Mouse (Mus musculus) midbrain, embryonic 15.5 days (tissue): Measurements from ENCODE around the gene Hadhb. TPM values are rescaled to one million over a fixed set of nuclear protein-coding genes. Genes with fewer than 3 reads are reported as not detected.

ENCODE experiments used
- ATAC-seq: fragments of 200-750 bp; cut with Nextera tagmentation; replicated peaks from 2 replicates; pipeline ENCODE4 v1.8.0; 2017; ENCODE audit warnings: moderate TSS enrichment
- H3K27ac ChIP-seq: fragments of 300-500 bp; sonication (generic); 2 replicates; pipeline ENCODE4 v1.5.1; 2015; ENCODE audit warnings: mild to moderate bottlenecking, inconsistent platforms
- H3K27me3 ChIP-seq: fragments of 300-500 bp; sonication (generic); replicated peaks from 2 replicates; pipeline ENCODE4 v1.6.1; 2015; ENCODE audit warnings: inconsistent platforms
- H3K36me3 ChIP-seq: fragments of 300-500 bp; sonication (generic); replicated peaks from 2 replicates; pipeline ENCODE4 v1.6.1; 2015; ENCODE audit warnings: inconsistent platforms
- H3K4me1 ChIP-seq: fragments of 300-500 bp; sonication (generic); 2 replicates; pipeline ENCODE4 v1.6.1; 2015; ENCODE audit warnings: inconsistent platforms
- H3K4me2 ChIP-seq: fragments of 300-500 bp; sonication (generic); 2 replicates; pipeline ENCODE4 v1.6.1; 2015; ENCODE audit warnings: inconsistent platforms, mild to moderate bottlenecking, moderate library complexity
- H3K4me3 ChIP-seq: fragments of 300-500 bp; sonication (generic); 2 replicates; pipeline ENCODE4 v1.5.1; 2015; ENCODE audit warnings: mild to moderate bottlenecking, inconsistent platforms
- H3K9ac ChIP-seq: fragments of 300-500 bp; sonication (generic); 2 replicates; pipeline ENCODE4 v1.6.1; 2015; ENCODE audit warnings: mild to moderate bottlenecking, inconsistent platforms
- H3K9me3 ChIP-seq: fragments of 300-500 bp; sonication (generic); 2 replicates; pipeline ENCODE4 v1.6.1; 2016; ENCODE audit warnings: inconsistent platforms
- WGBS: fragments of 180-500 bp; shearing (Covaris S2); methylation state at CpG from one replicate; pipeline ENCODE4 v1.1.7; 2015; ENCODE audit warnings: mixed read lengths; 5-methylcytosine and 5-hydroxymethylcytosine counted together
- polyA plus RNA-seq: library from polyadenylated mRNA; unstranded; fragments of >200 nt; fragmentation: Nextera tagmentation; extraction: Ambion mirVana; gene quantifications from 2 replicates; pipeline ENCODE4 v1.2.1, GENCODE M21; 2015

The Hadhb gene
- polyA plus RNA-seq, 1 experiment from 2014 or later = 49.6 TPM

DNA sequence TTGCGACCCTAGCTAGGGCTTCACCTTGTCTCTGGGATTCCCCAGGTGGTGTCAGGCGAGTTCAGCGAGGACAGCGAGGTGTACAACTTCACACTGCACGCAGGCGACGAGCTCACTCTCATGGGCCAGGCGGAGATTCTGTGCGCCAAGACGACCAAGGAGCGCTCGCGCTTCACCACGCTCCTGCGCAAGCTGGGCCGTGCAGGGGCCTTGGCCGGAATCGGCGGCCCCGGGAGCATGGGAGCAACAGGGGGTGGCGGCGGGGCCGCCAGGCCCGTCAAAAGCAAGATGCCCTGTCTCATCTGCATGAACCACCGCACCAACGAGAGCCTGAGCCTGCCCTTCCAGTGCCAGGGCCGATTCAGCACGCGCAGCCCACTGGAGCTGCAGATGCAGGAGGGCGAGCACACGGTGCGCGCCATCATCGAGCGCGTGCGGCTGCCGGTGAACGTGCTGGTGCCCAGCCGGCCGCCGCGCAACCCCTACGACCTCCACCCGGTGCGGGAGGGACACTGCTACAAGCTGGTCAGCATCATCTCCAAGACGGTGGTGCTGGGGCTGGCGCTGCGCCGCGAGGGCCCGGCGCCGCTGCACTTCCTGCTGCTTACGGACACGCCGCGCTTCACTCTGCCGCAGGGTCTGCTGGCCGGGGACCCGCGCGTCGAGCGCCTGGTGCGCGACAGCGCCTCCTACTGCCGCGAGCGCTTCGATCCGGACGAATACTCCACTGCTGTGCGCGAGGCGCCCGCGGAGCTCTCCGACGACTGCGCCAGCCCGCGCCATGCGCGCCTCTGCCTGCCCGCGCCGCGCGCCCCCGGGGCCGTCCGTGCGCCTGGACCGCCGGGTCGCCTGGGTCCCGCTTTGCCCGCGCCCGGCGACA lies 40.9 kb upstream of the Hadhb start:
- Histone ChIP-seq H3K9ac (peak overlapping the region; percentile 50), H3K27me3 (no peaks in the 10 kb centered on the region; the same call in 1 of the 2 replicates), H3K4me1 (peaks cover 37% of the 10 kb centered on the region), H3K4me2 (peak overlapping the region; percentile 75), H3K27ac (peak overlapping the region; percentile 48), H3K4me3 (peak overlapping the region; percentile 50), H3K9me3 (no peaks in the 10 kb centered on the region), H3K36me3 (peaks cover 13% of the 10 kb centered on the region)
- WGBS = 2% methylated on average over 101 of the region's 103 CpGs
- peak; percentile 78 for ATAC-seq

DNA sequence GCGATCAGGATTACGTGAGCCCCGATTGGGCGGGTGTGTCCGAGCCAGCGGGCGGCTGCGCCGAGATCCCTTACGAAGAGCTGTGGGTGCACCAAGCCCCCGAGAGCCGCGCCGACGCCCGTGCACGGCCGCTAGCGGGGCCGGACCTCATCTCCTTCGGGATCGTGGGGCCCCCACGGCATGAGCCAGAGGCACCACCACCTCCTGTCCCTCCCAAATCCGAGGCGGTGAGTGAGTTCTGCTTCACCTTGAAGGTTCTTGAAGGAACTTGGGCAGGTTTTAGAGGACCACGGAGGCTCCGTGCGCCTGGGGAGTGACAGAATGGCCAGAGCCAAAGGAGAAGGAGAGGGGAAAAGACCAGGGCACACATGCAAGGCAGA lies 40.3 kb upstream of the Hadhb start:
- Histone ChIP-seq H3K9me3 (no peaks in the 10 kb centered on the region), H3K4me3 (peak overlapping the region; percentile 50), H3K36me3 (peaks cover 16% of the 10 kb centered on the region), H3K27me3 (no peaks in the 10 kb centered on the region; the same call in 1 of the 2 replicates), H3K4me2 (peak overlapping the region; percentile 75), H3K4me1 (peaks cover 34% of the 10 kb centered on the region), H3K9ac (peak overlapping the region; percentile 50), H3K27ac (peak overlapping the region; percentile 48; the same call in 1 of the 2 replicates)
- no peak; the same call in 1 of the 2 replicates for ATAC-seq
- WGBS = 6% methylated on average over 28 of the region's 28 CpGs

DNA sequence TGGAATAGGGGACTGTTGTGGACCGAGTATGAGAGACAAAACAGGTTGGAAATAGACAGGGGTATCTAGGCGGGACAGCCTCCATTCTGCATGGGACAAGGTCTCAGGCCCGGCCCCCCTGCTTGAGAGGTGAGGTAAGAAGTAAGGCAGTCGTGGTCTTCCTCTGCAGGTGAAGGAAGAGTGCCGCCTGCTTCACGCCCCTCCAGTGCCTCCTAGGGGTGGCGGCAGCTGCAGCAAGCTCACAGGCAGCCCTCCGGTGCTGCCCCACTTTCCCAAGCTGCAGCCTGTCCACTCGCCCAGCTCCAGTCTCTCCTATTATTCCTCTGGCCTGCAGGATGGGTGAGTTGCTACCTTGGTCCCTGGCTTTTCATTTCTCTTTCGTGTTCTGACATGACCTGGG lies 39.3 kb upstream of the Hadhb start:
- H3K4me2 ChIP-seq = no peak overlapping the region

DNA sequence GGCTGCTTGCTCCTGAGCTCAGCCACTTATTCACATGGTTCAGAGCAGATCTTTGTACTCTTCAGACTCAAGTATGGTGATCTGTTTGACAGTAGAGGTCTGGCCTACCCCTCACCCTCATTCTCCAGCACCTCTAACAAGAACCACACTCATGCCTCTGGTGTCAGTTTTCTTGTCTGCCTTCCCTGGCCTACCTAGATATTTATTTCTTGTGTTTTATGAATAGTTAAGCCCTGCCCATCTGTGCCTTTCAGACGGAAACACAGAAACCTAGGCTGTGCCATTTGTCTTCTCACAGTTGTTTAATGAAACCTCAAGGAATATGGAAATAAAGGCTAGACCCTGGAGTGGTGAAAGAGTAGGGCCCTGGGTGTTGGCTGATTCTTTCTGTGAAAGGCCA lies 37.0 kb upstream of the Hadhb start:
- Histone ChIP-seq H3K4me2 (no peak overlapping the region), H3K9ac (no peak overlapping the region), H3K4me1 (peaks cover 16% of the 10 kb centered on the region), H3K27ac (no peak overlapping the region), H3K9me3 (no peaks in the 10 kb centered on the region), H3K36me3 (peaks cover 45% of the 10 kb centered on the region), H3K27me3 (no peaks in the 10 kb centered on the region; the same call in 1 of the 2 replicates), H3K4me3 (no peak overlapping the region)
- WGBS = 93% methylated on average over 1 of the region's 1 CpGs
- ATAC-seq = no peak

More for the DNA sequence above, 39.3 kb upstream of the Hadhb start:
- Histone ChIP-seq H3K36me3 (peaks cover 25% of the 10 kb centered on the region), H3K4me1 (peaks cover 25% of the 10 kb centered on the region), H3K27me3 (no peaks in the 10 kb centered on the region; the same call in 1 of the 2 replicates), H3K4me3 (no peak overlapping the region), H3K9me3 (no peaks in the 10 kb centered on the region), H3K9ac (no peak overlapping the region), H3K27ac (no peak overlapping the region)
- ATAC-seq = no peak
- WGBS = 45% methylated on average over 10 of the region's 10 CpGs

DNA sequence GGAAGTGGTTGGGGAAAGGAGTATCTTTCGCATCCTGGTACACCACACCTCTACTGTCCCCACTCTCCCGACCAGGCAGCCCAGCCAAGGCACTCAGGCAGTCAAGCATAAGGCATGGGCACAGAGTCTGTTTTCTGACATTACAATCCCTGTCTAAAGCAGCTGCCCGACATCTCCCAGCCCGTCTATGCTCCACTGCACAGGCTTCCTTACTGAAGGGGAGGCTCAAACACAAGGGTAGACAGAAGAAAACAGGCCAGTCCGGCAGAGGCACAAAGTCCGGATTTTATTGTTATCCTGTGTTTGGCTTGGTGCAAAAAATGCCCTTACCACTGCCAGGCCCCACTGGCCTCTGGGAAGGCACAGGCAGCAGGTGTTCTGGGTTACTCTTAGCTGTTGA lies 35.9 kb upstream of the Hadhb start:
- Histone ChIP-seq H3K27ac (no peak overlapping the region), H3K4me2 (no peak overlapping the region), H3K4me1 (peaks cover 6% of the 10 kb centered on the region), H3K9me3 (no peaks in the 10 kb centered on the region), H3K9ac (no peak overlapping the region), H3K4me3 (no peak overlapping the region), H3K36me3 (peaks cover 54% of the 10 kb centered on the region), H3K27me3 (no peaks in the 10 kb centered on the region)
- ATAC-seq = no peak
- WGBS = 73% methylated on average over 6 of the region's 6 CpGs

DNA sequence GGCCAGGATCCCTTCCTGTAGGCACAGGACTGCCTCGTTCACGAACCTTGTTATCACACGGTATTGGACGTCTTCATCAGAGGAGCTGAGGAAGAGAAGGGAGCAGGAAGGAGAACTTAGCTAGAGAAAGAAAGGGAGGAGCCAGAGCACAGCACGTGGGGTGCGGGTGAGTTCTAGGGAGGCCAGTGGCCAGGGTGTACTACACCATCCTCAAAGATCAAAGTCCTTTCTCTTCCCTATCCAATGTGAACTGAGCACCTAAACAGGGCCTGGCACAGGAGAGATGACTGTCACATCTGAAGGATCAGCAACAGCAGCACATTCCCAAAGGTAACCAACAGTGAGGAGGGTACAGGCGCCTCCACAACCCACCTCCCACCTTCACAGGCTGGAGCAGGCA lies 34.9 kb upstream of the Hadhb start:
- ATAC-seq = no peak
- no peaks in the 10 kb centered on the region for H3K27me3 ChIP-seq
- H3K9me3 ChIP-seq = no peaks in the 10 kb centered on the region
- H3K27ac ChIP-seq = no peak overlapping the region
- no peak overlapping the region for H3K4me3 ChIP-seq
- no peaks in the 10 kb centered on the region for H3K4me1 ChIP-seq
- no peak overlapping the region for H3K9ac ChIP-seq
- peaks cover 64% of the 10 kb centered on the region for H3K36me3 ChIP-seq
- H3K4me2 ChIP-seq = no peak overlapping the region
- WGBS = 82% methylated on average over 7 of the region's 7 CpGs

DNA sequence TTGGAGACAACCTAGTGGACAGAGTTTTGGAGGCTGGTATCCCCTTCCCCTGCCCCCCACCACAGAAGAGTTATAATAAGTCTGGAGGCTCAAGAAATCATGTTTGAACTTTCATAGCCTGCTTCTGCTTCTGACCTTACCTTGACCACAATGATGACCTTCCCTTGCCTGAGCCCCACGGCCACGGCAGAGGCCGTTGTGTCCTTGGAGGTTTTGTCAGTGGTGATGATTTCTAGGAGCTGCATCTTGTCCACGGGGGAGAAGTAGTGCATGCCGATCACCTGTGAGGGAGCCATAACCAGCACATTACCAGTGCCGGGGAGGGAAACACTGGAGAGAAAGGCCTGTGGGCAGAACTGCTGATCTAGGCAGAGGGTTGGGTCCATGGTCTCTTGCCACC lies 32.6 kb upstream of the Hadhb start:
- ATAC-seq = no peak
- 94% methylated on average over 6 of the region's 6 CpGs for WGBS

DNA sequence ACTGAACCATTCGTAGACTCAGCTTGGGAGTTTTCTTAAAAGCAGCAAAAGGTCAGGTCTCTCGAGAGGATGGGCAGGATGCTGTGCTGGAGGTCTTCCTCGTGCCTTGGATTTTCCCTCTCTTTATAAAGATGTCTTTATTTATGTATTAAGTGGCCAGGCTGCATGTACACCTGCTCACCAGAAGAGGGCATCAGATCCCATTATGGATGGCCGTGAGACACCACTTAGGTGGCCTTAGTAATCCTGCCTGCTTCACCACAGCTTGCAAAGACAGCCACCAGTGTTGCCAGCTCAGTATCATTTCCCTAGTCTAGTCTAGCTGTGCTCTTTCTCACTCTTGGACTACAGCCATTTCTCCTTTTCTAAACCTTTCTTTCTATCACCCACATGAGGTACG lies 29.5 kb upstream of the Hadhb start:
- Histone ChIP-seq H3K4me3 (no peak overlapping the region), H3K9ac (no peak overlapping the region), H3K9me3 (no peaks in the 10 kb centered on the region), H3K27me3 (no peaks in the 10 kb centered on the region), H3K27ac (no peak overlapping the region), H3K36me3 (peaks cover 75% of the 10 kb centered on the region), H3K4me2 (no peak overlapping the region), H3K4me1 (no peaks in the 10 kb centered on the region)
- WGBS = 39% methylated on average over 5 of the region's 5 CpGs
- no peak for ATAC-seq

More for the DNA sequence above, 32.6 kb upstream of the Hadhb start:
- H3K27ac ChIP-seq = no peak overlapping the region
- H3K4me3 ChIP-seq = no peak overlapping the region
- H3K27me3 ChIP-seq = no peaks in the 10 kb centered on the region
- no peaks in the 10 kb centered on the region for H3K9me3 ChIP-seq
- H3K4me2 ChIP-seq = no peak overlapping the region
- no peaks in the 10 kb centered on the region for H3K4me1 ChIP-seq
- H3K36me3 ChIP-seq = peaks cover 76% of the 10 kb centered on the region
- no peak overlapping the region for H3K9ac ChIP-seq

DNA sequence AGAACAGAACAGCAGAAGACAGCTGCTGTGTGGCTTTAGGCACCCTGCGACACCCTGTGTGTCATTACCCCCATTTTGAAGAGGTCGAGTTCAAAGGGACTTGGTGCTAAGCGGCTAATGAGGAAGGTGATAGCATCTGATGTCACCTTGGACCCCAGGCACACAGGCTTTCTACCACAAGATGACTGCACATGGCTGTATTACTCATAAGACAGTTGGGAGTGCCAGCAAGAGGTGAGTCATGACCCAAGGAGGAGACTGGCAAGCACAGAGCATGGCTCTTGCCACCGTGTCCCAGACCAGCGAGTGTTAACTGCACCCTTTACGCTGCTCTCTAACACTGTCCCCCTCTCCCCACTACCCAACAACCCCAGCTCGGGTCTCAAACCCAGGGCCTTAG lies 28.3 kb upstream of the Hadhb start:
- Histone ChIP-seq H3K4me2 (no peak overlapping the region), H3K9ac (no peak overlapping the region), H3K27me3 (no peaks in the 10 kb centered on the region), H3K27ac (no peak overlapping the region), H3K4me1 (no peaks in the 10 kb centered on the region), H3K36me3 (peaks cover 69% of the 10 kb centered on the region), H3K4me3 (no peak overlapping the region), H3K9me3 (no peaks in the 10 kb centered on the region)
- WGBS = 90% methylated on average over 7 of the region's 7 CpGs
- no peak for ATAC-seq

DNA sequence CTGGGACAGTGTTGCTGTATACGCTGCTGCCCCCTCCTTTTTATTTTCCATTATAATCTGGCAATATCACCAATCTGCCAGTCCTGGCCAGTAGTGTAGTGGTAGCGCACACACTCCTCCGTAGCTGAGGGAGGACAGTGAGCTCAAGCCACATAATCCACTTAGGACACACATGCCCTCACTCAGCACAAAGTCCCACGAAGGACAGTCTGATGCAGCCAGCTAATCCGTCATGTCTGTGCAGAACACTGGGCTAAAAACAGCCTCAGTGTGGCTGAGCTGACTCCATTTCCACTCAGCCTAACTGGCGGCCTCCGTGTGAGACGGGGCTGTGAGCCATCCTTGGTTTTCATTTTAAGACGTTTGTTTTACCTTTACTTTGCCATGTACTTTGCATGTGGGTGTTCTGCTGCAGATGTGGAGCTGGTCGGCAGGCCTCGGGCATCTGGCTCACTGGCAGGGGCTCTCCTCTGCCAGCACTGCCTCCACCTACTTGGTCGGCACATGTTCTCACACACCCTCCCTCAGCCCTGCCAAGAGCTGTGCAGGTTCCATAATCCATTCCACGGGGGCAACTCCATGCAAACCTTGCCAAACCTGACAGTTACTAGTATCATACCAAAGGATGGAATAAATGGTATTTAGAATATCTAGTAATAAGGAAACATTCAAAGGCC lies 27.0 kb upstream of the Hadhb start:
- Histone ChIP-seq H3K4me2 (no peak overlapping the region), H3K4me1 (no peaks in the 10 kb centered on the region), H3K9ac (no peak overlapping the region), H3K36me3 (peaks cover 66% of the 10 kb centered on the region), H3K4me3 (no peak overlapping the region), H3K9me3 (no peaks in the 10 kb centered on the region), H3K27me3 (no peaks in the 10 kb centered on the region), H3K27ac (no peak overlapping the region)
- no peak for ATAC-seq
- 93% methylated on average over 13 of the region's 13 CpGs for WGBS

DNA sequence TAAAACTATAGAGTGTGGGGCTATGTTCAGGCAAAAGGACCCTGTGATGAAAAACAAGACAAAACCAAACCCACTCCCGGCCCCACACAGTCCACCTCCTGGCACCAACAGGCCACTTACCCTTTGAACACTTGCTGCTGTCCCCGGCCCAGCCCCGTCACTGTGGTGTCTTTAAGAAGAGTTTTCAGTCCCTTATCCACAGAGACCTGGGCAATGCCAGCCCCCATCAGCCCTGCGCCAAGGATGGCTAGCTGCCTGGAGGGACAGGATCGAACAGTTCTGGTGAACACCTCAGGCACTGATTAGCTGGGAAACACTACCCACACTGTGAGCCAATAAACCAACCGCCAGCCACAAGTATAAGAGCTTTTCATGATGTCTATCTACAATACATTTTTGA lies 26.4 kb upstream of the Hadhb start:
- Histone ChIP-seq H3K27ac (no peak overlapping the region), H3K27me3 (no peaks in the 10 kb centered on the region), H3K9ac (no peak overlapping the region), H3K4me3 (no peak overlapping the region), H3K4me1 (no peaks in the 10 kb centered on the region), H3K36me3 (peaks cover 65% of the 10 kb centered on the region), H3K9me3 (no peaks in the 10 kb centered on the region), H3K4me2 (no peak overlapping the region)
- 97% methylated on average over 6 of the region's 6 CpGs for WGBS
- no peak for ATAC-seq

DNA sequence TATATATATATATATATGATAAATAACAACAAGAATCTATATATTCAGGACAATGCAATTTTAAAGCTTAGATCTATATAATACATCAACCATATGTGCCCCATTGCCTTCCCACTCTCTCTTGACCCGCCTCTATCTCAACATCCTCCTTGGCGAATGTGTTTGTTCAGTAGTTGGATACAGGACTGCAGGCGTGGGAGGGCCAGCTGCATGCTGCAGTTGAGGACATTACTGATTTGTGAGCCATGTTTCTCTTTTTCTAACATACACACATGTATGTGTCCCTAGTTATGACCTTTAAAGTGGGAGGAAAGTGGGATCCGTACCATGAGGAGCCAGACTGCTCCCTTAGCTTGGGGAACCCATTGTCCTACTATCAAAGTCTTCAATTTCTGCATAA lies 23.8 kb upstream of the Hadhb start:
- Histone ChIP-seq H3K27me3 (no peaks in the 10 kb centered on the region), H3K27ac (no peak overlapping the region), H3K4me2 (no peak overlapping the region), H3K4me1 (no peaks in the 10 kb centered on the region), H3K4me3 (no peak overlapping the region), H3K36me3 (peaks cover 62% of the 10 kb centered on the region), H3K9ac (no peak overlapping the region), H3K9me3 (no peaks in the 10 kb centered on the region)
- WGBS = 92% methylated on average over 4 of the region's 4 CpGs
- ATAC-seq = no peak
